Mouse (Mus musculus): Measurements from ENCODE around the gene Wdr77.
"Not testable (repeated sequence)": the region's sequence is repeated elsewhere in the genome, so short reads cannot be mapped to it uniquely, and the experiment has no call there.

Wdr77 gene

GRCm38 (mm10) chr3:105958974-105959580 lies at the start of gene Wdr77:
Gene Wdr77, plus strand, starts transcription at chr3:105959369.
- peak; percentile 100 for DNase-seq (ENCODE audit: low read depth, low spot score)

- DNase-seq (ENCODE audit: low read depth, low spot score), result no peak
These were observed 48.5 kb upstream of the Wdr77 start for GRCm38 (mm10) chr3:105910519-105911190.

- DNase-seq (ENCODE audit: low read depth, low spot score), result no peak
These were observed 46.9 kb upstream of the Wdr77 start for GRCm38 (mm10) chr3:105912097-105912880.

GRCm38 (mm10) chr3:105913839-105914681 lies 45.1 kb upstream of the Wdr77 start:
- no peak for DNase-seq (ENCODE audit: low read depth, low spot score)

GRCm38 (mm10) chr3:105915281-105915680 lies 43.9 kb upstream of the Wdr77 start:
- no peak for DNase-seq (ENCODE audit: low read depth, low spot score)

- DNase-seq (ENCODE audit: low read depth, low spot score), result not testable (repeated sequence)
These were observed 42.7 kb upstream of the Wdr77 start for GRCm38 (mm10) chr3:105916455-105916854.

GRCm38 (mm10) chr3:105917656-105918354 lies 41.4 kb upstream of the Wdr77 start:
- no peak for DNase-seq (ENCODE audit: low read depth, low spot score)

- DNase-seq (ENCODE audit: low read depth, low spot score), result no peak
These were observed 40.8 kb upstream of the Wdr77 start for GRCm38 (mm10) chr3:105918355-105918745.

- not testable (repeated sequence) for DNase-seq (ENCODE audit: low read depth, low spot score)
These were observed 38.4 kb upstream of the Wdr77 start for GRCm38 (mm10) chr3:105920743-105921142.

GRCm38 (mm10) chr3:105921959-105922358 lies 37.2 kb upstream of the Wdr77 start:
- no peak for DNase-seq (ENCODE audit: low read depth, low spot score)

- DNase-seq (ENCODE audit: low read depth, low spot score), result no peak
These were observed 34.6 kb upstream of the Wdr77 start for GRCm38 (mm10) chr3:105924616-105925015.

- no peak for DNase-seq (ENCODE audit: low read depth, low spot score)
These were observed 31.5 kb upstream of the Wdr77 start for GRCm38 (mm10) chr3:105927561-105928194.

- no peak for DNase-seq (ENCODE audit: low read depth, low spot score)
These were observed 31.0 kb upstream of the Wdr77 start for GRCm38 (mm10) chr3:105928195-105928569.

- DNase-seq (ENCODE audit: low read depth, low spot score), result no peak
These were observed 30.4 kb upstream of the Wdr77 start for GRCm38 (mm10) chr3:105928781-105929180.

- DNase-seq (ENCODE audit: low read depth, low spot score), result no peak
These were observed 29.3 kb upstream of the Wdr77 start for GRCm38 (mm10) chr3:105929821-105930220.

GRCm38 (mm10) chr3:105931095-105931494 lies 28.1 kb upstream of the Wdr77 start:
- DNase-seq (ENCODE audit: low read depth, low spot score), result no peak

GRCm38 (mm10) chr3:105932240-105933071 lies 26.7 kb upstream of the Wdr77 start, which contains the start of gene I830077J02Rik:
Gene I830077J02Rik, minus strand, starts transcription at chr3:105932664.
- no peak for DNase-seq (ENCODE audit: low read depth, low spot score)

- no peak for DNase-seq (ENCODE audit: low read depth, low spot score)
These were observed 25.2 kb upstream of the Wdr77 start for GRCm38 (mm10) chr3:105933926-105934325.

- no peak for DNase-seq (ENCODE audit: low read depth, low spot score)
These were observed 24.1 kb upstream of the Wdr77 start for GRCm38 (mm10) chr3:105935033-105935432.

GRCm38 (mm10) chr3:105936111-105936510 lies 23.1 kb upstream of the Wdr77 start:
- DNase-seq (ENCODE audit: low read depth, low spot score), result no peak

All from retina, adult 2 months (tissue).